Mouse (Mus musculus): ENCODE measurements around the gene Pcbp3.

Pcbp3 gene

GRCm38 (mm10) chr10:76961790-76962489 is at the start of gene Pcbp3:
Pcbp3 (minus strand) TSS chr10:76961887.
- DNase-seq, result peak; percentile 96

GRCm38 (mm10) chr10:77008698-77009097 is 47.0 kb upstream of the Pcbp3 start:
- DNase-seq, result no peak

GRCm38 (mm10) chr10:77008109-77008561 is 46.4 kb upstream of the Pcbp3 start:
- no peak for DNase-seq

- DNase-seq, result peak; percentile 38
Measured at GRCm38 (mm10) chr10:77007433-77008108, 45.9 kb upstream of the Pcbp3 start.

- no peak for DNase-seq
Measured at GRCm38 (mm10) chr10:77004936-77005335, 43.2 kb upstream of the Pcbp3 start.

- DNase-seq, result peak; percentile 48
Measured at GRCm38 (mm10) chr10:76997759-76998513, 36.2 kb upstream of the Pcbp3 start.

GRCm38 (mm10) chr10:76992456-76992855 is 30.8 kb upstream of the Pcbp3 start:
- no peak for DNase-seq

GRCm38 (mm10) chr10:76988586-76988985 is 26.9 kb upstream of the Pcbp3 start:
- DNase-seq, result no peak

- DNase-seq, result peak; percentile 22
Measured at GRCm38 (mm10) chr10:76978042-76978441, 16.4 kb upstream of the Pcbp3 start.

GRCm38 (mm10) chr10:76976699-76977098 is 15.0 kb upstream of the Pcbp3 start:
- no peak for DNase-seq

GRCm38 (mm10) chr10:76973797-76974436 is 12.2 kb upstream of the Pcbp3 start:
- DNase-seq, result no peak

GRCm38 (mm10) chr10:76972318-76972717 is 10.6 kb upstream of the Pcbp3 start:
- DNase-seq, result peak; percentile 44

GRCm38 (mm10) chr10:76970974-76971373 is 9.3 kb upstream of the Pcbp3 start:
- no peak for DNase-seq

- no peak for DNase-seq
Measured at GRCm38 (mm10) chr10:76964436-76964835, 2.7 kb upstream of the Pcbp3 start.

- DNase-seq, result no peak
Measured at GRCm38 (mm10) chr10:76963997-76964396, 2.3 kb upstream of the Pcbp3 start.

GRCm38 (mm10) chr10:76961156-76961555 is 531 bp downstream of the Pcbp3 start:
- DNase-seq, result no peak

- DNase-seq, result peak; percentile 38
Measured at GRCm38 (mm10) chr10:76958201-76958600, 3.5 kb downstream of the Pcbp3 start.

GRCm38 (mm10) chr10:76956200-76956599 is 5.5 kb downstream of the Pcbp3 start:
- no peak for DNase-seq

- no peak for DNase-seq
Measured at GRCm38 (mm10) chr10:76941038-76941437, 20.6 kb downstream of the Pcbp3 start.

- DNase-seq, result no peak
Measured at GRCm38 (mm10) chr10:76936827-76937226, 24.9 kb downstream of the Pcbp3 start.

- no peak for DNase-seq
Measured at GRCm38 (mm10) chr10:76934805-76935204, 26.9 kb downstream of the Pcbp3 start.

- DNase-seq, result no peak
Measured at GRCm38 (mm10) chr10:76931794-76932193, 29.9 kb downstream of the Pcbp3 start.

- no peak for DNase-seq
Measured at GRCm38 (mm10) chr10:76931122-76931521, 30.6 kb downstream of the Pcbp3 start.
